Mouse (Mus musculus) heart, postnatal 0 days (tissue): ENCODE data around the gene Gna13.

Experiments
- CTCF ChIP-seq: IDR thresholded peaks from 2 replicates; pipeline ENCODE4 v1.5.1; 2016; ENCODE audit warnings: antibody characterized with exemption, control low read depth, low read depth
- EP300 ChIP-seq: IDR thresholded peaks from 2 replicates; pipeline ENCODE4 v1.6.1; 2016; ENCODE audit warnings: antibody characterized with exemption, low read depth

DNA sequence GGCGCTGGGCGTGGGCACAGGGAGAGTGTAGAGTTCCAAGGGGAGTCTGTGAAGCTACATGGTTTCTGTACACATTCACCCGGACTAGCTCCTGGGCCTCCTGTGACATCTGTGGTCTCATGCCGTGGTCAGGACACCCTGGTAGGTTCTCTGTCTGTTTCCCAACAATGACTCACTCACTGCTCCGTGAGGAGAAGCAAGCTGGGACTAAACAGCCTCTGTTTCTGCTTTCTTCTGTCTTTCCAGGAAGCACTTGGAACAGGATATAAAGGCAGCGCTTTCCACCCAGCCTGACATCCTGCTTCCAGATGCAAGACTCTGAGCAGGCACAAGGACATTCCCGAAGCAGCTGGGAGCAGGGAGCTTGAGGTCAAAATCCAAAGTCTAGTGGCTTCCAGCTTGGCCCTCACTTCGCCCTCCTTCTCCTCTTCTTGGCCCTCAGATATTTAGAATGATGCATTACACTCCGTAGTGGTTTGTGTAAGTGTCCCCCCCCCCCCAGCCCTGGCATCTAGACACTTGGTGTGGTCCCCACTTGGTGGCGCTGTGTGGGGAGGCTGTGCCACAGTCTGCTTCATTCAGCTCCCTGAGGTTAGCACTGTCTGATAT, 18.5 kb upstream of the Gna13 start:
- TF ChIP-seq CTCF, result peak; percentile 68
- no peak for TF ChIP-seq EP300
